Mouse (Mus musculus): Measurements from ENCODE around the gene Macrod2. TPM values are rescaled to one million over a fixed set of nuclear protein-coding genes. Genes with fewer than 3 reads are reported as not detected.

The Macrod2 gene
- polyA plus RNA-seq, 1 experiment, result not detected

GRCm38 (mm10) chr2:140839371-140839770 is 444.3 kb downstream of the Macrod2 start:
- H3K27ac ChIP-seq (ENCODE audit: insufficient read depth, low read depth, low read length), result no peak overlapping the region
- TF ChIP-seq POLR2A (IDR thresholded peaks at IDR 0.05; ENCODE audit: insufficient read depth, low read depth, low read length) (no peak), CTCF (IDR thresholded peaks at IDR 0.05; ENCODE audit: insufficient read depth, low read depth, low read length) (no peak)
- WGBS, result 45% methylated on average over 2 of the region's 2 CpGs
- H3K4me1 ChIP-seq (ENCODE audit: control insufficient read depth, insufficient read depth, low read length), result 0 out of 2 replicates have a peak, but pooled peaks cover 2% of the 10 kb centered on the region
- no peak overlapping the region for H3K4me3 ChIP-seq (ENCODE audit: insufficient read depth, low read depth, low read length)

DNA sequence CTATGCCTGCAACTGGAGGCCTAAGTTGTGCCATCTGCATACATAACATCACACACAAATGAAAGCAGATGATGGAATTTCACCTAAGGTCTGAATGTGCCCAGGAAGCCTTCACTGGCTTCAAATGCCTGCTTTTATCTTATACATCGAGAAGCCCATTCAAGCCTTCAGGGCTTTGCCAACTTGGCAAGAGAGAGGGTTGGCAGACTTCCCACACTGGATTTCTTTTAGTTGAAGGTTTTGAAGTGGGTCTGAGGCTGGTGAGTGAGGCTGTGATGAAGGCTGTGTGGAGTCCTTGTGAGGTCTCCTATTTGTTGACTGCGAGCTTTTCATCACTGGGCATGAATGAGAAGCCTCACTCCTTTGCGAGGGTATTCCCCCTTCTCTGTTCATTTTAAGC is 444.8 kb downstream of the Macrod2 start:
- 0 out of 2 replicates have a peak, but pooled peaks cover 2% of the 10 kb centered on the region for H3K4me1 ChIP-seq (ENCODE audit: control insufficient read depth, insufficient read depth, low read length)
- H3K27ac ChIP-seq (ENCODE audit: insufficient read depth, low read depth, low read length), result no peak overlapping the region
- TF ChIP-seq CTCF (IDR thresholded peaks at IDR 0.05; ENCODE audit: insufficient read depth, low read depth, low read length) (no peak), POLR2A (IDR thresholded peaks at IDR 0.05; ENCODE audit: insufficient read depth, low read depth, low read length) (no peak)
- no peak overlapping the region for H3K4me3 ChIP-seq (ENCODE audit: insufficient read depth, low read depth, low read length)
- 54% methylated on average over 3 of the region's 3 CpGs for WGBS

DNA sequence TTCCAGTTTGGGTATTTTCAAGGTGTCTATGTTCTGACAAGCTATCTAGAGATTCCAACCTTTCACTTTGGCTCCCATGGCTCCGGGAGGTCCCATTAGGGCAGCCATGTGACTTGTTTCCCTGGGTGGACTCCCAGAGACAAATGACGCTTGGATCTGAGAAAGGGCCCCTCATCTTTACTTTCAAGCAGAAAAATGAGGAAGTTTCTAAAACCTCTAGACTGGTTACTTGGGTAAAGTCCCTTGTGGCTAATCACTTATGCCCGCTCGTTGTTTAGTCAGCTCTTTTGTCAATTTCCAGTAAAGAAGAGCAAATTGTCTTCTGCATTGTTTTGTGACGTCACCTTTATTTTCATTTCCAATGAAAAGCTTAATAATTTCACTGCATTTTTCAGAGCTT is 448.9 kb downstream of the Macrod2 start:
- WGBS, result 91% methylated on average over 5 of the region's 5 CpGs

DNA sequence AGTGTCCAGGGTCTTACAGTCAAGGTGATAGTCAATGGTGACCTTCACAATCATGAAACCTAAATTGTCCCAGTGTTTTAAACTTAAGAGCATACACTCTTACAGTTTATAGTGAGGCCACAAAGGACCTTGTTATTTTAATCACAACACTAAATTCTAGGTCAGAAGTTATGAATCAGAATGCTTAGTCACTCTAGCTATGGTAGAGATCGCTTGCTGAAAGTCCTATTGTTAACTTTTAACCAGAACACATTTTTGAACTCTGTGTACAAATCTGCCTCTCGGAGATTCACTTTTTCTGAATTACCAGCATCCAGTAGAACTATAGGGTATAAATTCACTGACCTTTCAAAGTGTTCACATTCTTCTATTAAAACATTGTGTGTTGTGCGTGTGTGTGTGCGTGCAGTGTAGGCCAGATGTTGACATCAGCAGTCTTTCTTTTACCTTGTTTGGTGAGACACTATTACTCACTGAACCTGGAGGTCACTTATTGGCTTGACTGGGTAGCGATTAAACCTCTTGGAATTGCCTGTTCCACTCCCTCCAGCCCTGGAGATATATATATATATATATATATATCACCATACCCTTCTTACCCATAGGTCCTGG is 452.8 kb downstream of the Macrod2 start:
- no peak overlapping the region for H3K27ac ChIP-seq (ENCODE audit: insufficient read depth, low read depth, low read length)
- TF ChIP-seq CTCF (IDR thresholded peaks at IDR 0.05; ENCODE audit: insufficient read depth, low read depth, low read length), result no peak
- no peak for TF ChIP-seq POLR2A (IDR thresholded peaks at IDR 0.05; ENCODE audit: insufficient read depth, low read depth, low read length)
- no peaks in the 10 kb centered on the region for H3K4me1 ChIP-seq (ENCODE audit: control insufficient read depth, insufficient read depth, low read length)
- no peak overlapping the region for H3K4me3 ChIP-seq (ENCODE audit: insufficient read depth, low read depth, low read length)
- 82% methylated on average over 5 of the region's 5 CpGs for WGBS

More for the DNA sequence above, 448.9 kb downstream of the Macrod2 start:
- Histone ChIP-seq H3K27ac (ENCODE audit: insufficient read depth, low read depth, low read length) (no peak overlapping the region), H3K4me1 (ENCODE audit: control insufficient read depth, insufficient read depth, low read length) (no peaks in the 10 kb centered on the region), H3K4me3 (ENCODE audit: insufficient read depth, low read depth, low read length) (no peak overlapping the region)
- TF ChIP-seq CTCF (IDR thresholded peaks at IDR 0.05; ENCODE audit: insufficient read depth, low read depth, low read length) (no peak), POLR2A (IDR thresholded peaks at IDR 0.05; ENCODE audit: insufficient read depth, low read depth, low read length) (no peak)

- no peak overlapping the region for H3K4me3 ChIP-seq (ENCODE audit: insufficient read depth, low read depth, low read length)
- 0 out of 2 replicates have a peak, but pooled peaks cover 2% of the 10 kb centered on the region for H3K4me1 ChIP-seq (ENCODE audit: control insufficient read depth, insufficient read depth, low read length)
- WGBS, result 64% methylated on average over 9 of the region's 9 CpGs
- TF ChIP-seq CTCF (IDR thresholded peaks at IDR 0.05; ENCODE audit: insufficient read depth, low read depth, low read length) (no peak), POLR2A (IDR thresholded peaks at IDR 0.05; ENCODE audit: insufficient read depth, low read depth, low read length) (no peak)
- no peak overlapping the region for H3K27ac ChIP-seq (ENCODE audit: insufficient read depth, low read depth, low read length)
These were observed 458.4 kb downstream of the Macrod2 start for GRCm38 (mm10) chr2:140853538-140853937.

- 79% methylated on average over 1 of the region's 1 CpGs for whole genome bisulfite sequencing
- Histone ChIP-seq H3K4me3 (ENCODE audit: insufficient read depth, low read depth, low read length) (no peak overlapping the region), H3K27ac (ENCODE audit: insufficient read depth, low read depth, low read length) (no peak overlapping the region), H3K4me1 (ENCODE audit: control insufficient read depth, insufficient read depth, low read length) (no peaks in the 10 kb centered on the region)
- TF ChIP-seq CTCF (IDR thresholded peaks at IDR 0.05; ENCODE audit: insufficient read depth, low read depth, low read length) (no peak), POLR2A (IDR thresholded peaks at IDR 0.05; ENCODE audit: insufficient read depth, low read depth, low read length) (no peak)
These were observed 466.2 kb downstream of the Macrod2 start for GRCm38 (mm10) chr2:140861356-140861755.

DNA sequence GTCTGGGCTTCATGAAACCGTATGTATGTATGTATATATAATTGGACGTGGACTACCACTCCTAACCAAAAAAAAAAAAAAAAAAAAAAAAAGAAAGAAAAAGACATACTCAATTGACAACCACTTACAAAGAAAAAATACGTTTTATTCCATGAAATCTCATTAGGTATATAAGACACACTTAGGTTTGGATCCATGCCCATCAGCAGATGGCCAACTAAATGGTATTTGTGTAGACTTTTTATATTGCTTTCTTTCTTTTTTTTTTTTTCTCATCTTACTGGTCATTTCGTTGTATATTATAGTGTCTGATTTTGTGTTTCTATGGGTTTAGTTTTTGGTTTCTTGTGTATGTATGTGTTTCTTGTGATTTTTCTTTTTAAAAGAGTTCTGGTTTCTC is 467.6 kb downstream of the Macrod2 start:
- Histone ChIP-seq H3K27ac (ENCODE audit: insufficient read depth, low read depth, low read length) (no peak overlapping the region), H3K4me1 (ENCODE audit: control insufficient read depth, insufficient read depth, low read length) (no peaks in the 10 kb centered on the region), H3K4me3 (ENCODE audit: insufficient read depth, low read depth, low read length) (no peak overlapping the region)
- TF ChIP-seq CTCF (IDR thresholded peaks at IDR 0.05; ENCODE audit: insufficient read depth, low read depth, low read length) (no peak), POLR2A (IDR thresholded peaks at IDR 0.05; ENCODE audit: insufficient read depth, low read depth, low read length) (no peak)
- 92% methylated on average over 4 of the region's 4 CpGs for WGBS

- no peaks in the 10 kb centered on the region for H3K4me1 ChIP-seq (ENCODE audit: control insufficient read depth, insufficient read depth, low read length)
- H3K27ac ChIP-seq (ENCODE audit: insufficient read depth, low read depth, low read length), result no peak overlapping the region
- 70% methylated on average over 1 of the region's 1 CpGs for WGBS
- TF ChIP-seq POLR2A (IDR thresholded peaks at IDR 0.05; ENCODE audit: insufficient read depth, low read depth, low read length), result no peak
- no peak for TF ChIP-seq CTCF (IDR thresholded peaks at IDR 0.05; ENCODE audit: insufficient read depth, low read depth, low read length)
- no peak overlapping the region for H3K4me3 ChIP-seq (ENCODE audit: insufficient read depth, low read depth, low read length)
These were observed 470.5 kb downstream of the Macrod2 start for GRCm38 (mm10) chr2:140865636-140866035.

GRCm38 (mm10) chr2:140867116-140867515 is 472.0 kb downstream of the Macrod2 start:
- WGBS, result 95% methylated on average over 5 of the region's 5 CpGs
- Histone ChIP-seq H3K4me1 (ENCODE audit: control insufficient read depth, insufficient read depth, low read length) (no peaks in the 10 kb centered on the region), H3K4me3 (ENCODE audit: insufficient read depth, low read depth, low read length) (no peak overlapping the region), H3K27ac (ENCODE audit: insufficient read depth, low read depth, low read length) (no peak overlapping the region)
- TF ChIP-seq POLR2A (IDR thresholded peaks at IDR 0.05; ENCODE audit: insufficient read depth, low read depth, low read length) (no peak), CTCF (IDR thresholded peaks at IDR 0.05; ENCODE audit: insufficient read depth, low read depth, low read length) (no peak)
